Mouse (Mus musculus): ENCODE results near the gene Sptb. TPM values are rescaled to one million over a fixed set of nuclear protein-coding genes. Genes with fewer than 3 reads are reported as not detected.

Sptb gene
- polyA plus RNA-seq, 1 experiment = 0.27 TPM

GRCm38 (mm10) chr12:76708181-76708580, 2.2 kb downstream of the Sptb start:
- no peaks in the 10 kb centered on the region for H3K4me1 ChIP-seq (ENCODE audit: control insufficient read depth, insufficient read depth, low read length)
- no peak overlapping the region for H3K27ac ChIP-seq (ENCODE audit: insufficient read depth, low read depth, low read length)
- TF ChIP-seq CTCF (IDR thresholded peaks at IDR 0.05; ENCODE audit: low read depth, low read length) (no peak), POLR2A (IDR thresholded peaks at IDR 0.05; ENCODE audit: borderline replicate concordance, low read depth, low read length) (no peak)
- no peak overlapping the region for H3K4me3 ChIP-seq (ENCODE audit: insufficient read depth, low read length)

- Histone ChIP-seq H3K4me1 (ENCODE audit: control insufficient read depth, insufficient read depth, low read length) (no peaks in the 10 kb centered on the region), H3K27ac (ENCODE audit: insufficient read depth, low read depth, low read length) (no peak overlapping the region), H3K4me3 (ENCODE audit: insufficient read depth, low read length) (no peak overlapping the region)
- TF ChIP-seq CTCF (IDR thresholded peaks at IDR 0.05; ENCODE audit: low read depth, low read length) (no peak), POLR2A (IDR thresholded peaks at IDR 0.05; ENCODE audit: borderline replicate concordance, low read depth, low read length) (no peak)
Observed at GRCm38 (mm10) chr12:76696380-76696935, 13.9 kb downstream of the Sptb start.

- Histone ChIP-seq H3K4me1 (ENCODE audit: control insufficient read depth, insufficient read depth, low read length) (no peaks in the 10 kb centered on the region), H3K27ac (ENCODE audit: insufficient read depth, low read depth, low read length) (no peak overlapping the region), H3K4me3 (ENCODE audit: insufficient read depth, low read length) (no peak overlapping the region)
- TF ChIP-seq CTCF (IDR thresholded peaks at IDR 0.05; ENCODE audit: low read depth, low read length) = no peak
- no peak for TF ChIP-seq POLR2A (IDR thresholded peaks at IDR 0.05; ENCODE audit: borderline replicate concordance, low read depth, low read length)
Observed at GRCm38 (mm10) chr12:76695773-76696172, 14.6 kb downstream of the Sptb start.

GRCm38 (mm10) chr12:76694801-76695505, 15.4 kb downstream of the Sptb start:
- TF ChIP-seq POLR2A (IDR thresholded peaks at IDR 0.05; ENCODE audit: borderline replicate concordance, low read depth, low read length) = no peak
- TF ChIP-seq CTCF (IDR thresholded peaks at IDR 0.05; ENCODE audit: low read depth, low read length) = no peak
- Histone ChIP-seq H3K27ac (ENCODE audit: insufficient read depth, low read depth, low read length) (no peak overlapping the region), H3K4me1 (ENCODE audit: control insufficient read depth, insufficient read depth, low read length) (no peaks in the 10 kb centered on the region), H3K4me3 (ENCODE audit: insufficient read depth, low read length) (no peak overlapping the region)

- H3K4me3 ChIP-seq (ENCODE audit: insufficient read depth, low read length) = no peak overlapping the region
- no peaks in the 10 kb centered on the region for H3K4me1 ChIP-seq (ENCODE audit: control insufficient read depth, insufficient read depth, low read length)
- TF ChIP-seq POLR2A (IDR thresholded peaks at IDR 0.05; ENCODE audit: borderline replicate concordance, low read depth, low read length) = no peak
- TF ChIP-seq CTCF (IDR thresholded peaks at IDR 0.05; ENCODE audit: low read depth, low read length) = no peak
- no peak overlapping the region for H3K27ac ChIP-seq (ENCODE audit: insufficient read depth, low read depth, low read length)
Observed at GRCm38 (mm10) chr12:76687498-76688200, 22.7 kb downstream of the Sptb start.

- Histone ChIP-seq H3K27ac (ENCODE audit: insufficient read depth, low read depth, low read length) (no peak overlapping the region), H3K4me3 (ENCODE audit: insufficient read depth, low read length) (no peak overlapping the region), H3K4me1 (ENCODE audit: control insufficient read depth, insufficient read depth, low read length) (no peaks in the 10 kb centered on the region)
- TF ChIP-seq POLR2A (IDR thresholded peaks at IDR 0.05; ENCODE audit: borderline replicate concordance, low read depth, low read length) (no peak), CTCF (IDR thresholded peaks at IDR 0.05; ENCODE audit: low read depth, low read length) (no peak)
Observed at GRCm38 (mm10) chr12:76685647-76686046, 24.7 kb downstream of the Sptb start.

- Histone ChIP-seq H3K4me1 (ENCODE audit: control insufficient read depth, insufficient read depth, low read length) (no peaks in the 10 kb centered on the region), H3K4me3 (ENCODE audit: insufficient read depth, low read length) (no peak overlapping the region), H3K27ac (ENCODE audit: insufficient read depth, low read depth, low read length) (no peak overlapping the region)
- no peak for TF ChIP-seq CTCF (IDR thresholded peaks at IDR 0.05; ENCODE audit: low read depth, low read length)
- TF ChIP-seq POLR2A (IDR thresholded peaks at IDR 0.05; ENCODE audit: borderline replicate concordance, low read depth, low read length) = no peak
Observed at GRCm38 (mm10) chr12:76684493-76684892, 25.9 kb downstream of the Sptb start.

- Histone ChIP-seq H3K27ac (ENCODE audit: insufficient read depth, low read depth, low read length) (no peak overlapping the region), H3K4me3 (ENCODE audit: insufficient read depth, low read length) (no peak overlapping the region), H3K4me1 (ENCODE audit: control insufficient read depth, insufficient read depth, low read length) (no peaks in the 10 kb centered on the region)
- TF ChIP-seq POLR2A (IDR thresholded peaks at IDR 0.05; ENCODE audit: borderline replicate concordance, low read depth, low read length) (no peak), CTCF (IDR thresholded peaks at IDR 0.05; ENCODE audit: low read depth, low read length) (no peak)
Observed at GRCm38 (mm10) chr12:76681937-76682336, 28.4 kb downstream of the Sptb start.

- TF ChIP-seq POLR2A (IDR thresholded peaks at IDR 0.05; ENCODE audit: borderline replicate concordance, low read depth, low read length) (no peak), CTCF (IDR thresholded peaks at IDR 0.05; ENCODE audit: low read depth, low read length) (no peak)
- Histone ChIP-seq H3K4me3 (ENCODE audit: insufficient read depth, low read length) (no peak overlapping the region), H3K27ac (ENCODE audit: insufficient read depth, low read depth, low read length) (no peak overlapping the region), H3K4me1 (ENCODE audit: control insufficient read depth, insufficient read depth, low read length) (no peaks in the 10 kb centered on the region)
Observed at GRCm38 (mm10) chr12:76677068-76677467, 33.3 kb downstream of the Sptb start.

GRCm38 (mm10) chr12:76676477-76676876, 33.9 kb downstream of the Sptb start:
- Histone ChIP-seq H3K4me3 (ENCODE audit: insufficient read depth, low read length) (no peak overlapping the region), H3K27ac (ENCODE audit: insufficient read depth, low read depth, low read length) (no peak overlapping the region), H3K4me1 (ENCODE audit: control insufficient read depth, insufficient read depth, low read length) (no peaks in the 10 kb centered on the region)
- TF ChIP-seq POLR2A (IDR thresholded peaks at IDR 0.05; ENCODE audit: borderline replicate concordance, low read depth, low read length) (no peak), CTCF (IDR thresholded peaks at IDR 0.05; ENCODE audit: low read depth, low read length) (no peak)
